Mouse (Mus musculus) liver, embryonic 14.5 days (tissue): ENCODE results near the gene Apobec2. TPM values are rescaled to one million over a fixed set of nuclear protein-coding genes. Genes with fewer than 3 reads are reported as not detected.

ENCODE experiments used
- ATAC-seq: fragments of 200-750 bp; cut with Nextera tagmentation; 2 replicates; pipeline ENCODE4 v1.8.0; 2017; ENCODE audit warnings: moderate number of reproducible peaks, mild to moderate bottlenecking, moderate library complexity; ENCODE audit not compliant: insufficient read depth
- DNase-seq, 3 experiments: peaks; one replicate each; pipeline ENCODE4 v3.0.0-alpha.2; 2012 to 2013; ENCODE audit warnings: low read depth in 3 of 3, low spot score in 3 of 3
- H3K27ac ChIP-seq: fragments of 300-500 bp; sonication (generic); 2 replicates; pipeline ENCODE4 v1.5.1; 2014; ENCODE audit warnings: moderate library complexity, mild to moderate bottlenecking, control low read depth, inconsistent platforms
- H3K27me3 ChIP-seq: fragments of 300-500 bp; sonication (generic); 2 replicates; pipeline ENCODE4 v1.6.1; 2014; ENCODE audit warnings: mild to moderate bottlenecking, low read length, moderate library complexity; ENCODE audit not compliant: control insufficient read depth, insufficient read depth
- H3K36me3 ChIP-seq: fragments of 300-500 bp; sonication (generic); replicated peaks from 2 replicates; pipeline ENCODE4 v1.6.1; 2014; ENCODE audit warnings: low read depth; ENCODE audit not compliant: control insufficient read depth, insufficient read depth
- H3K4me1 ChIP-seq, 2 experiments: fragments of 200-500 bp in 1 of 2; fragments of 300-500 bp in 1 of 2; sonication (generic) in 1 of 2; replicated peaks; 2 replicates each; pipeline ENCODE4 v1.6.1; 2012 to 2014; ENCODE audit warnings: antibody characterized with exemption in 1 of 2, inconsistent platforms in 1 of 2, low read length in 1 of 2; ENCODE audit not compliant: control insufficient read depth in 2 of 2, insufficient read depth in 2 of 2
- H3K4me2 ChIP-seq: fragments of 300-500 bp; sonication (generic); 2 replicates; pipeline ENCODE4 v1.6.1; 2014; ENCODE audit warnings: low read depth, mild to moderate bottlenecking, control low read depth, moderate library complexity
- H3K4me3 ChIP-seq, 2 experiments: fragments of 200-500 bp in 1 of 2; fragments of 300-500 bp in 1 of 2; sonication (generic) in 1 of 2; 2 replicates each; pipeline ENCODE4 v1.5.1; 2012 to 2014; ENCODE audit warnings: low read depth in 2 of 2, low read length in 2 of 2, mild to moderate bottlenecking in 2 of 2, control low read depth in 1 of 2, inconsistent platforms in 1 of 2, moderate library complexity in 1 of 2; ENCODE audit not compliant: insufficient read depth in 1 of 2
- H3K9ac ChIP-seq: fragments of 300-500 bp; sonication (generic); replicated peaks from 2 replicates; pipeline ENCODE4 v1.6.1; 2014; ENCODE audit warnings: mild to moderate bottlenecking, control low read depth, moderate library complexity
- H3K9me3 ChIP-seq: fragments of 300-500 bp; sonication (generic); 2 replicates; pipeline ENCODE4 v1.6.1; 2016; ENCODE audit warnings: low read length, mixed read lengths; ENCODE audit not compliant: control insufficient read depth
- CTCF ChIP-seq: IDR thresholded peaks from 2 replicates; pipeline ENCODE4 v1.5.1; 2016; ENCODE audit warnings: antibody characterized with exemption, low read depth, control low read depth
- EP300 ChIP-seq: IDR thresholded peaks from 2 replicates; pipeline ENCODE4 v1.6.1; 2016; ENCODE audit warnings: antibody characterized with exemption, low read depth
- WGBS: fragments of 180-500 bp; shearing (Covaris S2); extraction: QIAGEN DNeasy Blood & Tissue Kit; methylation state at CpG from one replicate; pipeline ENCODE4 v1.1.7; 2014; ENCODE audit not compliant: insufficient replicate concordance; 5-methylcytosine and 5-hydroxymethylcytosine counted together
- polyA plus RNA-seq, 2 experiments: library from polyadenylated mRNA; depleted of rRNA in 1 of 2; stranded (reverse) in 1 of 2; unstranded in 1 of 2; fragments of >200 nt; fragmentation: Nextera tagmentation in 1 of 2; extraction: Ambion mirVana in 1 of 2; gene quantifications; 2 replicates each; pipeline versions ENCODE4 v1.2.1 to v1.2.3; 2012 to 2014

The Apobec2 gene
- polyA plus RNA-seq, 2 experiments, result 0.27 to 0.36 TPM

GRCm38 (mm10) chr17:48436487-48436886, 3.8 kb upstream of the Apobec2 start:
- Histone ChIP-seq H3K27ac (no peak overlapping the region), H3K4me2 (no peak overlapping the region), H3K4me1 (peaks cover 2 to 12% of the 10 kb centered on the region in 2 experiments), H3K4me3 (no peak overlapping the region), H3K9me3 (no peaks in the 10 kb centered on the region), H3K9ac (no peak overlapping the region), H3K36me3 (no peaks in the 10 kb centered on the region), H3K27me3 (no peaks in the 10 kb centered on the region)
- no peak for TF ChIP-seq EP300
- no peak for TF ChIP-seq CTCF
- no peak for DNase-seq
- 87% methylated on average over 1 of the region's 1 CpGs for WGBS
- no peak for ATAC-seq

- no peak for DNase-seq
- no peaks in the 10 kb centered on the region for H3K27me3 ChIP-seq
- peaks cover 2 to 20% of the 10 kb centered on the region in 2 experiments for H3K4me1 ChIP-seq
- H3K4me3 ChIP-seq, result no peak overlapping the region
- H3K36me3 ChIP-seq, result no peaks in the 10 kb centered on the region
- no peak overlapping the region for H3K9ac ChIP-seq
- TF ChIP-seq CTCF, result no peak
- TF ChIP-seq EP300, result no peak
- H3K27ac ChIP-seq, result no peak overlapping the region
- 63% methylated on average over 5 of the region's 5 CpGs for WGBS
- ATAC-seq, result no peak
- H3K4me2 ChIP-seq, result no peak overlapping the region
- no peaks in the 10 kb centered on the region for H3K9me3 ChIP-seq
Observed at GRCm38 (mm10) chr17:48434479-48434878, 1.7 kb upstream of the Apobec2 start.

DNA sequence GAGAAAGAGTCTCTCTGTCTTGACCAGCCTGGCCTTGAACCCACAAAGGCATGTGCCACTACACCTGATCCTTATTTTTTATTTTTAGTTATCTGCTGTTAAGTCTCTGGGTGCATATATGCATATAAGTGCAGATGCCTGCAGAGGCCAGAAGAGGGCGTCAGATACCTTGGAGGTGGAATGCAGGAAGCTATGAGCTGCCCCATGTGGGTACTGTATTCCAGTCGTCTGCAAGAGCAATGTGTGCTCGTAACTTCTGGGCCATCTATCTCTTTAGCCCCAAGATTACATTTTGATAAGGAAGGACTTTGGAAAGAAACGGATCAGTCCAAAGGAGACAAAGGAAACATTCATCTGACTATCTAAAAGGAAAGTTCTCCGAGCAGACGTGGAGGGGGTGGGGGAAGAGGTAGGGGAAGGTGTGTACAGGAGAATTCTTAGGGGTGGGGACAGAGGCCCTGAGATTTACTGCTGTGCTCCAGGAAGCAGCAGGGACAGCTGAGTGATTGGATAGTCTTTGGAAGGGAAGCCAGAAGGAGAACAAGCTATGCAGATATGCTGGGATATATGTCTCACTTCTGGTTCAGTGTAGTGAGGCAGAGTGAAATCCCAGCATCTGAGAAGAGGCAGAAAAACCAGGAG, 1.1 kb upstream of the Apobec2 start:
- ATAC-seq, result no peak
- Histone ChIP-seq H3K9ac (no peak overlapping the region), H3K9me3 (no peaks in the 10 kb centered on the region), H3K4me3 (no peak overlapping the region), H3K36me3 (no peaks in the 10 kb centered on the region), H3K27me3 (no peaks in the 10 kb centered on the region), H3K4me1 (peaks cover 2 to 20% of the 10 kb centered on the region in 2 experiments), H3K27ac (no peak overlapping the region), H3K4me2 (no peak overlapping the region)
- WGBS, result 49% methylated on average over 6 of the region's 6 CpGs
- peak; percentile 70 for TF ChIP-seq CTCF
- TF ChIP-seq EP300, result no peak
- no peak for DNase-seq

DNA sequence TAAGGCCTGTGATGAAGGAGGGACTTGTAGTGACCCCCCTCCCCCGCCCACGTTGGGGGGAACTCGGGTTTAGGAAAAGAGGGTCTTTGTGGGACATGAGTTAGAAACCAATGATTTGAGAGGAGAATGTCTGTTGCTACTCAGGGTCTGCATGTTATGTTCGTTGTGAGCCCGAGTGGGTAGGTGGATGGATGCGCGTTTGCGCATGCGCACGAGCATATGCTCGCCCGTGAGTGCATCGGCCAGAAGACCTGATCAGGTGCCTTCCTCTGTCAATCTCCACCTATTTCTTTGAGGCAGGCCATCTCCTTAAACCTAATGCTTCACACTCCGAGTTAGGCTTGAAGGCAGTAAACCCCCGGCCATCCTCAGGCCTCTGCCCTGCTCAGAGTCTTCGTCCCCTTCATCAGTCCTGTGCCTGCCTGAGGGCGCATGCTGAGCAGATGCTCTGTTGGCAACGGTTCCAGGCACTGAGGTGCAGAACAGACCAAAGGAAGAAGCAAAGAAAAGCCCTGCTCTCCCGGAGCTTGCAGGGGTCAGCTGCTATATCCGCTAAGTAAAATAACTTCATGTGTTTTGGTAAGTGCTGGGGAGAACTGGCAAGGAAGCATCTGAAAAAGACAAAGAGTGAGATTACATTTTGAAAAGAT, 401 bp upstream of the Apobec2 start:
- no peaks in the 10 kb centered on the region for H3K9me3 ChIP-seq
- no peak overlapping the region for H3K9ac ChIP-seq
- no peak for TF ChIP-seq CTCF
- TF ChIP-seq EP300, result no peak
- H3K4me1 ChIP-seq, result peaks cover 2 to 20% of the 10 kb centered on the region in 2 experiments
- no peak overlapping the region for H3K4me2 ChIP-seq
- WGBS, result 72% methylated on average over 20 of the region's 20 CpGs
- no peak overlapping the region for H3K27ac ChIP-seq
- H3K36me3 ChIP-seq, result no peaks in the 10 kb centered on the region
- no peak overlapping the region for H3K4me3 ChIP-seq
- H3K27me3 ChIP-seq, result no peaks in the 10 kb centered on the region
- ATAC-seq (no peak), DNase-seq (no peak)

GRCm38 (mm10) chr17:48431054-48431453, 1.7 kb downstream of the Apobec2 start:
- H3K4me1 ChIP-seq, result peaks cover 4 to 29% of the 10 kb centered on the region in 2 experiments
- H3K27ac ChIP-seq, result no peak overlapping the region

More at GRCm38 (mm10) chr17:48431054-48431453, 1.7 kb downstream of the Apobec2 start:
- H3K4me3 ChIP-seq, result no peak overlapping the region
- H3K9ac ChIP-seq, result no peak overlapping the region
- no peak for DNase-seq
- H3K9me3 ChIP-seq, result no peaks in the 10 kb centered on the region
- ATAC-seq, result no peak
- no peaks in the 10 kb centered on the region for H3K27me3 ChIP-seq
- WGBS, result 61% methylated on average over 5 of the region's 5 CpGs
- TF ChIP-seq EP300, result no peak
- no peak for TF ChIP-seq CTCF
- no peaks in the 10 kb centered on the region for H3K36me3 ChIP-seq
- no peak overlapping the region for H3K4me2 ChIP-seq
